Mouse (Mus musculus): ENCODE results near the gene Tmem120b.

Gene Tmem120b

GRCm38 (mm10) chr5:123068115-123068514, at the start of gene Tmem120b:
Gene Tmem120b (plus strand): TSS chr5:123068415.
- no peak for DNase-seq

GRCm38 (mm10) chr5:123019336-123020016, 48.7 kb upstream of the Tmem120b start:
- no peak for DNase-seq

- DNase-seq = no peak
Measured at GRCm38 (mm10) chr5:123020426-123020825, 47.8 kb upstream of the Tmem120b start.

- DNase-seq = no peak
Measured at GRCm38 (mm10) chr5:123021438-123021837, 46.8 kb upstream of the Tmem120b start.

- DNase-seq = no peak
Measured at GRCm38 (mm10) chr5:123023049-123023448, 45.2 kb upstream of the Tmem120b start.

GRCm38 (mm10) chr5:123024312-123024711, 43.9 kb upstream of the Tmem120b start:
- no peak for DNase-seq

GRCm38 (mm10) chr5:123024965-123025573, 43.1 kb upstream of the Tmem120b start:
- no peak for DNase-seq

GRCm38 (mm10) chr5:123026414-123026813, 41.8 kb upstream of the Tmem120b start:
- no peak for DNase-seq

GRCm38 (mm10) chr5:123027436-123027835, 40.8 kb upstream of the Tmem120b start:
- no peak for DNase-seq

- DNase-seq = no peak
Measured at GRCm38 (mm10) chr5:123029729-123030128, 38.5 kb upstream of the Tmem120b start.

GRCm38 (mm10) chr5:123031312-123031711, 36.9 kb upstream of the Tmem120b start:
- DNase-seq = no peak

- no peak for DNase-seq
Measured at GRCm38 (mm10) chr5:123033646-123034160, 34.5 kb upstream of the Tmem120b start.

- DNase-seq = no peak
Measured at GRCm38 (mm10) chr5:123035089-123035488, 33.1 kb upstream of the Tmem120b start.

GRCm38 (mm10) chr5:123035564-123035963, 32.7 kb upstream of the Tmem120b start:
- DNase-seq = no peak

GRCm38 (mm10) chr5:123038115-123038514, 30.1 kb upstream of the Tmem120b start:
- no peak for DNase-seq

- DNase-seq = no peak
Measured at GRCm38 (mm10) chr5:123039120-123039752, 29.0 kb upstream of the Tmem120b start.

GRCm38 (mm10) chr5:123040796-123041195, 27.4 kb upstream of the Tmem120b start:
- DNase-seq = no peak

GRCm38 (mm10) chr5:123043856-123044255, 24.4 kb upstream of the Tmem120b start:
- no peak for DNase-seq

- DNase-seq = peak; percentile 43
Measured at GRCm38 (mm10) chr5:123045561-123046295, 22.5 kb upstream of the Tmem120b start.

GRCm38 (mm10) chr5:123046916-123047315, 21.3 kb upstream of the Tmem120b start, which contains the start of gene Morn3:
Gene Morn3 (minus strand): TSS chr5:123047016.
- no peak for DNase-seq

GRCm38 (mm10) chr5:123049271-123049670, 18.9 kb upstream of the Tmem120b start:
- DNase-seq = peak; percentile 15

GRCm38 (mm10) chr5:123050918-123051317, 17.3 kb upstream of the Tmem120b start:
- no peak for DNase-seq

- DNase-seq = no peak
Measured at GRCm38 (mm10) chr5:123051736-123052135, 16.5 kb upstream of the Tmem120b start.

All from right cerebral cortex, adult 18-20 months (tissue).